Mouse (Mus musculus): Measurements from ENCODE around the gene 1700086D15Rik. TPM values are rescaled to one million over a fixed set of nuclear protein-coding genes. Genes with fewer than 3 reads are reported as not detected.

1700086D15Rik gene
- polyA plus RNA-seq (2015; fragmentation: Nextera tagmentation; extraction: Ambion mirVana): not detected in 2 replicates

DNA sequence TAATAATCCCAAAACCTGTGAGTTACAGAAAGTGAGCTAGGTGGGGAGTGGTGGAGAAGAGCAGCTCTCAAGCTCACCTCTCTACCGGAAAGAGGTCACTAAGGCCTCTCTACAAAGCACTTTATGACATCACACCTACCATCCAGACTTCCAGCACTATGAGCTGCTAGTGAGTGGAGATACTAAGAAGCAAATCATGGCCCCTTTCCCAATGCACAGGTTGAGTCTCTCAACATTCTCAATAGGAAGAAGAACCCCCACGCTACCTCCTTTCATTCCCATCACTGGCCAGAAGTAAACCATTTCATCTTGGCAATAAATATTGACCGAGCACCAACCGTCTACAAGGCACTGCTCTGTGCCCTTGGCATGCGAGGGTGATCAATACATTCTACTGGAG is at the start of gene 1700086D15Rik:
Gene 1700086D15Rik, minus strand, starts transcription at position 101 of the 400 bp plus-strand sequence.
- Histone ChIP-seq H3K9me3 (ENCODE audit: control insufficient read depth, low read length) (no peaks in the 10 kb centered on the region), H3K4me3 (ENCODE audit: low read length) (no peak within 1 kb of the TSS), H3K36me3 (ENCODE audit: control insufficient read depth, insufficient read depth, low read length) (no peaks in the 10 kb centered on the region), H3K27me3 (replicated peaks; ENCODE audit: control insufficient read depth, insufficient read depth, low read length) (no peaks in the 10 kb centered on the region; the same call in 1 of the 2 replicates), H3K4me2 (ENCODE audit: low read depth, low read length) (no peak within 1 kb of the TSS), H3K4me1 (ENCODE audit: control insufficient read depth, insufficient read depth, low read length) (peaks cover 4% of the 10 kb centered on the region; the same call in 1 of the 2 replicates), H3K9ac (ENCODE audit: low read depth, low read length) (no peak within 1 kb of the TSS), H3K27ac (ENCODE audit: low read length) (no peak within 1 kb of the TSS)
- ATAC-seq: no peak
- WGBS: 88% methylated on average over 5 of the region's 5 CpGs

DNA sequence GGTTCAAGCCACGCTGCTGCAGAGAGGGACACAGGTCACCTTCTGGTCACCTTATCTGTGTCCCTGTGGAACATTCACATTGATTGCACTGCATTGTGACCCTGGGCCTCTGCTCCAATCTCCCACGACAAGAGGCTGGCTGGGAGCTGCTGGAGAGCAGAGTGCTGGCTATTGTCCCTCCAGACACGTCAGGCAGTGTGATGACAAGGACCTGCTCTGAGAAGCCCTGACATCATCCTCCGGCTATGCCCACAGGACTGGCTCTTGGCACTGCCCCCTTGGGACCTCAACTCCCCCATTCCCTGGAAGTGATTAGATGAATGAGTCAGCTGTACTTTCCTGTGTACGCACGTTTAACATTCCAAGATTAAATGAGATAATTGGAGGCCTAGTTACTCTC is 49.8 kb upstream of the 1700086D15Rik start:
- H3K9ac ChIP-seq (ENCODE audit: low read depth, low read length): no peak overlapping the region
- H3K4me2 ChIP-seq (ENCODE audit: low read depth, low read length): no peak overlapping the region
- H3K4me3 ChIP-seq (ENCODE audit: low read length): no peak overlapping the region
- 49% methylated on average over 6 of the region's 6 CpGs for WGBS
- ATAC-seq: peak; percentile 21; the same call in 1 of the 2 replicates
- H3K9me3 ChIP-seq (ENCODE audit: control insufficient read depth, low read length): no peaks in the 10 kb centered on the region
- H3K36me3 ChIP-seq (ENCODE audit: control insufficient read depth, insufficient read depth, low read length): no peaks in the 10 kb centered on the region
- H3K27me3 ChIP-seq (replicated peaks; ENCODE audit: control insufficient read depth, insufficient read depth, low read length): no peaks in the 10 kb centered on the region
- no peak overlapping the region for H3K27ac ChIP-seq (ENCODE audit: low read length)
- H3K4me1 ChIP-seq (ENCODE audit: control insufficient read depth, insufficient read depth, low read length): peaks cover 3% of the 10 kb centered on the region; the same call in 1 of the 2 replicates

DNA sequence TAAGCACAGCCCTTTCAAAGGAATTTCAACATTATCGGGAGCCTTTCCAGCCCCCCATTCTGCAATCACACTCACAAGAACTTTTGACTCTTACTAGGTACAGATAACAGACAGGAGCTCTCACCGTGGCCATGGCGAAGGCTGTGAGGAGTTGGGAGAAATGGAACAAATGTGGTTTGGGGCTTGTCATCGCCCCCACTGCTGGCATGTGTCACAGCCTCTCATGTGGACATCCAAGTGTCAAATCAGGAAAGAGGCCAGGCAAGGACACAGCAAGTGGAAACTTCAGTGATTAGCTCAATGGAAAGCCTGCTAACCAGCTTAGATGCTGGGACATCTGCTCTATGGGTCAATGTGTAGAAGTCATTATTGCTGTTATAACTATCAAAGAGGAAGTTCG is 45.6 kb upstream of the 1700086D15Rik start:
- WGBS: 84% methylated on average over 5 of the region's 5 CpGs
- no peak overlapping the region for H3K4me3 ChIP-seq (ENCODE audit: low read length)
- no peak for ATAC-seq
- no peak overlapping the region for H3K27ac ChIP-seq (ENCODE audit: low read length)
- H3K27me3 ChIP-seq (replicated peaks; ENCODE audit: control insufficient read depth, insufficient read depth, low read length): no peaks in the 10 kb centered on the region
- no peaks in the 10 kb centered on the region for H3K9me3 ChIP-seq (ENCODE audit: control insufficient read depth, low read length)
- H3K4me1 ChIP-seq (ENCODE audit: control insufficient read depth, insufficient read depth, low read length): peaks cover 3% of the 10 kb centered on the region; the same call in 1 of the 2 replicates
- H3K36me3 ChIP-seq (ENCODE audit: control insufficient read depth, insufficient read depth, low read length): no peaks in the 10 kb centered on the region
- no peak overlapping the region for H3K4me2 ChIP-seq (ENCODE audit: low read depth, low read length)
- no peak overlapping the region for H3K9ac ChIP-seq (ENCODE audit: low read depth, low read length)

GRCm38 (mm10) chr11:65204651-65205050 is 45.0 kb upstream of the 1700086D15Rik start:
- Histone ChIP-seq H3K9me3 (ENCODE audit: control insufficient read depth, low read length) (no peaks in the 10 kb centered on the region), H3K4me2 (ENCODE audit: low read depth, low read length) (no peak overlapping the region), H3K36me3 (ENCODE audit: control insufficient read depth, insufficient read depth, low read length) (no peaks in the 10 kb centered on the region), H3K4me1 (ENCODE audit: control insufficient read depth, insufficient read depth, low read length) (peaks cover 2% of the 10 kb centered on the region; the same call in 1 of the 2 replicates), H3K27ac (ENCODE audit: low read length) (no peak overlapping the region), H3K4me3 (ENCODE audit: low read length) (no peak overlapping the region), H3K27me3 (replicated peaks; ENCODE audit: control insufficient read depth, insufficient read depth, low read length) (no peaks in the 10 kb centered on the region), H3K9ac (ENCODE audit: low read depth, low read length) (no peak overlapping the region)
- 83% methylated on average over 13 of the region's 13 CpGs for WGBS
- ATAC-seq: no peak

- Histone ChIP-seq H3K9ac (ENCODE audit: low read depth, low read length) (no peak overlapping the region), H3K27me3 (replicated peaks; ENCODE audit: control insufficient read depth, insufficient read depth, low read length) (no peaks in the 10 kb centered on the region), H3K4me2 (ENCODE audit: low read depth, low read length) (no peak overlapping the region), H3K4me1 (ENCODE audit: control insufficient read depth, insufficient read depth, low read length) (no peaks in the 10 kb centered on the region), H3K36me3 (ENCODE audit: control insufficient read depth, insufficient read depth, low read length) (no peaks in the 10 kb centered on the region), H3K27ac (ENCODE audit: low read length) (no peak overlapping the region), H3K4me3 (ENCODE audit: low read length) (no peak overlapping the region), H3K9me3 (ENCODE audit: control insufficient read depth, low read length) (no peaks in the 10 kb centered on the region)
- 87% methylated on average over 1 of the region's 1 CpGs for WGBS
- no peak for ATAC-seq
Observed at GRCm38 (mm10) chr11:65203020-65203419, 43.3 kb upstream of the 1700086D15Rik start.

GRCm38 (mm10) chr11:65202236-65202635 is 42.5 kb upstream of the 1700086D15Rik start:
- no peak overlapping the region for H3K4me2 ChIP-seq (ENCODE audit: low read depth, low read length)
- no peaks in the 10 kb centered on the region for H3K27me3 ChIP-seq (replicated peaks; ENCODE audit: control insufficient read depth, insufficient read depth, low read length)
- WGBS: 55% methylated on average over 5 of the region's 5 CpGs
- H3K4me3 ChIP-seq (ENCODE audit: low read length): no peak overlapping the region
- no peak for ATAC-seq
- H3K9ac ChIP-seq (ENCODE audit: low read depth, low read length): no peak overlapping the region
- no peaks in the 10 kb centered on the region for H3K36me3 ChIP-seq (ENCODE audit: control insufficient read depth, insufficient read depth, low read length)
- H3K27ac ChIP-seq (ENCODE audit: low read length): no peak overlapping the region
- no peaks in the 10 kb centered on the region for H3K4me1 ChIP-seq (ENCODE audit: control insufficient read depth, insufficient read depth, low read length)
- H3K9me3 ChIP-seq (ENCODE audit: control insufficient read depth, low read length): no peaks in the 10 kb centered on the region

DNA sequence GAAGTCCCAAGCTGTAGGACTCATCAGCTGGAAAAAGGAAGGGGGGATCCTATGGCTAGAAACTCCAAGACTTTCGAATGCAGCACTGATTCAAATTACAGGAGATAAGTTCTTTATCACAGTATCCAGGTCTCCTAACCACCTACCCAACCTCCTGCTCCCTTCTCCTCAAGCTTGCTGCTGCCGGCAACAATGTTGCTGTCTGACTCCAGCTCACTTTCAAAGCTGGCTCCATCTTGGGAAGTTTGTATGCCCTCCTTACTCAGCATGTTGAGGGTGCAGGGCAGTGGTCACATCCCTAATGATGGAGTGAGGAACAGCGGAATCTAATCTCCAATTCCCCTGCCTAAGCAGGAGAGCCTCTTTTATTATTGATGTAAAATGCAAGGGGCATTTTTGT is 38.3 kb upstream of the 1700086D15Rik start:
- Histone ChIP-seq H3K27me3 (replicated peaks; ENCODE audit: control insufficient read depth, insufficient read depth, low read length) (no peaks in the 10 kb centered on the region), H3K27ac (ENCODE audit: low read length) (no peak overlapping the region), H3K4me2 (ENCODE audit: low read depth, low read length) (no peak overlapping the region), H3K4me3 (ENCODE audit: low read length) (no peak overlapping the region), H3K36me3 (ENCODE audit: control insufficient read depth, insufficient read depth, low read length) (no peaks in the 10 kb centered on the region), H3K9me3 (ENCODE audit: control insufficient read depth, low read length) (no peaks in the 10 kb centered on the region), H3K9ac (ENCODE audit: low read depth, low read length) (no peak overlapping the region), H3K4me1 (ENCODE audit: control insufficient read depth, insufficient read depth, low read length) (no peaks in the 10 kb centered on the region)
- no peak for ATAC-seq
- 86% methylated on average over 3 of the region's 3 CpGs for WGBS

GRCm38 (mm10) chr11:65197280-65197679 is 37.6 kb upstream of the 1700086D15Rik start:
- H3K9me3 ChIP-seq (ENCODE audit: control insufficient read depth, low read length): no peaks in the 10 kb centered on the region
- no peaks in the 10 kb centered on the region for H3K36me3 ChIP-seq (ENCODE audit: control insufficient read depth, insufficient read depth, low read length)
- ATAC-seq: no peak
- 3% methylated on average over 3 of the region's 3 CpGs for WGBS
- H3K4me1 ChIP-seq (ENCODE audit: control insufficient read depth, insufficient read depth, low read length): no peaks in the 10 kb centered on the region
- no peaks in the 10 kb centered on the region for H3K27me3 ChIP-seq (replicated peaks; ENCODE audit: control insufficient read depth, insufficient read depth, low read length)
- no peak overlapping the region for H3K4me3 ChIP-seq (ENCODE audit: low read length)
- H3K9ac ChIP-seq (ENCODE audit: low read depth, low read length): no peak overlapping the region
- H3K27ac ChIP-seq (ENCODE audit: low read length): no peak overlapping the region
- H3K4me2 ChIP-seq (ENCODE audit: low read depth, low read length): no peak overlapping the region

DNA sequence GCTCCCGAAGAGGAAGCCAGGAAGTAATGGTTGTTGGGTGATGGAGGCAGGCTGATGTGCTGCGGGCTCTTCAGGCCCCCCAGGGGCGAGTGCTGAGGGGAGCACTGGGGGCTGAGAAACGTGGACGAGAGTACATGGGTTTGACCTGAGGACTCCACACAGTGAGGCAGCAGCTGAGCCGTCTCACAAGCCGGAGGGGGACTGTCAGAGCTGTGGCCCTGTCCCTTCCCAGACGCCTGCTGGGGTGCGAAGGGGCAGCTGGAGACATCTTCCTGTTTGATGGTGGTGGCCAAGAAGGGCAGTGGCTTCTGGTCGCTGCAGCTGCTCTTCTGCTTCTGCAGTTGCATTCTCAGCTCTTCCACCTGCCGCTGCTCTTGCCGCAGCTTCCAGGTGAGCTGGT is 27.3 kb upstream of the 1700086D15Rik start:
- WGBS: 71% methylated on average over 12 of the region's 12 CpGs
- ATAC-seq: no peak
- no peak overlapping the region for H3K9ac ChIP-seq (ENCODE audit: low read depth, low read length)

DNA sequence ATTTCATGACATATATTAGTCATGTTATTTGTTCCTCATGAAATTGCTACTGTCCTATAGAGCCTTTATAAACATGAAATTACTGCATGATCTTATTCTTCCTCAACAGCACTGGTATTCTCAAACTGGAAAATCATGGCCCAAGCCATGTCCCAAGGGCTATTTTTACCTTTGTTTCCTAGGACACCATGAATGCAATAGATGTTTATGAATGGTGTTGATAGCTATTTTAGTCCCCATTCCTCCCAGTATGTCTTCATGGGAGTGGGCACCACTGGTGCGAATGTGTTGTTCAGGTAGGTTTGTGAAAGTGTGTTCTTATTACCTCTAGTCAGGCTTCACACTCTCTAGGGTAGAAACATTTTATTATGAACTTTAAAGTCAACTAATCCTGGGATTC is 25.4 kb upstream of the 1700086D15Rik start:
- Histone ChIP-seq H3K4me1 (ENCODE audit: control insufficient read depth, insufficient read depth, low read length) (no peaks in the 10 kb centered on the region), H3K27me3 (replicated peaks; ENCODE audit: control insufficient read depth, insufficient read depth, low read length) (no peaks in the 10 kb centered on the region), H3K27ac (ENCODE audit: low read length) (no peak overlapping the region), H3K4me2 (ENCODE audit: low read depth, low read length) (no peak overlapping the region), H3K4me3 (ENCODE audit: low read length) (no peak overlapping the region), H3K36me3 (ENCODE audit: control insufficient read depth, insufficient read depth, low read length) (no peaks in the 10 kb centered on the region), H3K9me3 (ENCODE audit: control insufficient read depth, low read length) (no peaks in the 10 kb centered on the region), H3K9ac (ENCODE audit: low read depth, low read length) (no peak overlapping the region)
- 92% methylated on average over 1 of the region's 1 CpGs for WGBS
- no peak for ATAC-seq

More for the DNA sequence above, 27.3 kb upstream of the 1700086D15Rik start:
- Histone ChIP-seq H3K4me1 (ENCODE audit: control insufficient read depth, insufficient read depth, low read length) (no peaks in the 10 kb centered on the region), H3K36me3 (ENCODE audit: control insufficient read depth, insufficient read depth, low read length) (no peaks in the 10 kb centered on the region), H3K27ac (ENCODE audit: low read length) (no peak overlapping the region), H3K9me3 (ENCODE audit: control insufficient read depth, low read length) (no peaks in the 10 kb centered on the region), H3K27me3 (replicated peaks; ENCODE audit: control insufficient read depth, insufficient read depth, low read length) (no peaks in the 10 kb centered on the region), H3K4me2 (ENCODE audit: low read depth, low read length) (no peak overlapping the region), H3K4me3 (ENCODE audit: low read length) (no peak overlapping the region)
